Mouse (Mus musculus) liver, embryonic 14.5 days (tissue): ENCODE data around the gene Rnf220.

Source experiments
- CTCF ChIP-seq: IDR thresholded peaks from 2 replicates; pipeline ENCODE4 v1.5.1; 2016; ENCODE audit warnings: antibody characterized with exemption, low read depth, control low read depth
- EP300 ChIP-seq: IDR thresholded peaks from 2 replicates; pipeline ENCODE4 v1.6.1; 2016; ENCODE audit warnings: antibody characterized with exemption, low read depth

- TF ChIP-seq CTCF (peak; percentile 80), EP300 (no peak)
Measured at GRCm38 (mm10) chr4:117230331-117230730, 266.5 kb downstream of the Rnf220 start.
